Mouse (Mus musculus): Measurements from ENCODE around the gene Arl4a. TPM values are rescaled to one million over a fixed set of nuclear protein-coding genes. Genes with fewer than 3 reads are reported as not detected.

Gene Arl4a
- polyA plus RNA-seq, 1 experiment from 2014 or later, result 47.0 TPM

DNA sequence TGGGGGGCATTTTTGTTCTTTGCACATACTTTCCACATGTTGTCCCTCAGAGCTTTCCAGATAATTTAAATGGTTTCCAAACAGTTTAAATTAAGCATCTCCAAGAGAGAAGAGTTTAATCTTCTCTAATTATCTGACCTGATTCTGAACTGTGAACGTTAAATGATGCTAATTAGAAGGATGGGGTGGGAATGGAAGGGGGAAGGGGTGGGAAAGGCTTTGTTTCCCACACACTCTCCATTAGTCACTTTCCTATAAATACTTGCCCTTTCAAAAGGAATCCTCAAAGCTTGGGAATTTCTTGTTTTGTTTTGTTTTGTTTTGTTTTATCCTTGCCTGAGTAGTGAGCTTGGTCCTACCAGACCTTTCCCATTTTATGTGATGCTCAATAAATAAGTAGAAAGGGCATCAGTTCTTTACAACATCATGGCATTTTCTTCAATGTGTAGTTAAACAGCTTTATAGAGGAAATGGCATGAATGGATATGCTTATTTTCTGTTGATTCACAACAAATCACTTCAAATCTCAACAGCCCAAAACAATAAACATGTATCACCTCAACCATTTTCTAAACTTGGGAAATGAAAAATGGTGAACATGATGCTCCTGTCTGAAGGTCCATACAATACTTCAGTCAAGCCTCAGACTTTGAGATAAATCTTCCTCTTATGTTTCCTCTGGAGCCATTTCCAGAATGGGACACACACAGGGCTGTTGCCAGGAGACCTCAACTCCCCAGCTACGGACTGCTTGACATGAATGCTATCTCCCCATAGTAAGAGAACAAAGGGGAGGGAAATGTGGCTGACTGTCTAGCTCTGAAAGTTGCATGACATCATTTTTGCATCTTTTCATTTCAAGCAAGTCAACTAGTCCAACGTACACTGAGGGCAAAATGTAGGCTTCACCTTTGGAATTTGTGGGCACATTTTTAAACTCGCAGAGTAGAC is 46.7 kb downstream of the Arl4a start:
- Histone ChIP-seq H3K9me3 (ENCODE audit: low read length) (no peaks in the 10 kb centered on the region), H3K27ac (ENCODE audit: low read length) (no peak overlapping the region), H3K4me1 (ENCODE audit: insufficient read depth, low read length) (no peaks in the 10 kb centered on the region), H3K4me3 (ENCODE audit: low read length) (no peak overlapping the region), H3K9ac (replicated peaks; ENCODE audit: low read length) (no peak overlapping the region), H3K4me2 (replicated peaks; ENCODE audit: low read depth, low read length) (no peak overlapping the region), H3K36me3 (ENCODE audit: insufficient read depth, low read length) (no peaks in the 10 kb centered on the region), H3K27me3 (ENCODE audit: insufficient read depth, low read length) (no peaks in the 10 kb centered on the region)
- no peak for ATAC-seq (ENCODE audit: low FRiP score, low TSS enrichment)
- 62% methylated on average over 4 of the region's 4 CpGs for WGBS

DNA sequence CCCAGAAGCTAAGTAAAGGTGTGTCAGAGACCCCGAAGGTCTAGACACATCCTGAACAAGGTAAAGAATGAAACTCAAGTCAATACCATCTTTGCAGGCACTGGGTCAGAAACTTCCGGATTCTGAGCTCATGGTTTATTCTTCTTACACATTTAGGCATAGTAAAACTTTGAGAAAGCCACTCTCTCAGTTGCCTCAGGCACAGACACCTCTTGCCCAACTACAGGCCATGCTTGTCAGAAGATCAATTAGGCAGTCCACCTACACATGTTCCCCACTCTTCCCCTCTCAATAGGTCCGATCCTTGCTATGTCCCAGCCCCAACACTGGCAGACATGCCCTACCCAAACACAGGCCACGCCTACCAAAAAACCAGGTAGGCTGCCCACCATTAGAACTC is 48.7 kb downstream of the Arl4a start:
- 96% methylated on average over 4 of the region's 4 CpGs for WGBS
- Histone ChIP-seq H3K9me3 (ENCODE audit: low read length) (no peaks in the 10 kb centered on the region), H3K9ac (replicated peaks; ENCODE audit: low read length) (no peak overlapping the region), H3K4me3 (ENCODE audit: low read length) (no peak overlapping the region), H3K4me2 (replicated peaks; ENCODE audit: low read depth, low read length) (no peak overlapping the region), H3K4me1 (ENCODE audit: insufficient read depth, low read length) (no peaks in the 10 kb centered on the region), H3K27ac (ENCODE audit: low read length) (no peak overlapping the region), H3K27me3 (ENCODE audit: insufficient read depth, low read length) (no peaks in the 10 kb centered on the region), H3K36me3 (ENCODE audit: insufficient read depth, low read length) (no peaks in the 10 kb centered on the region)
- no peak for ATAC-seq (ENCODE audit: low FRiP score, low TSS enrichment)

DNA sequence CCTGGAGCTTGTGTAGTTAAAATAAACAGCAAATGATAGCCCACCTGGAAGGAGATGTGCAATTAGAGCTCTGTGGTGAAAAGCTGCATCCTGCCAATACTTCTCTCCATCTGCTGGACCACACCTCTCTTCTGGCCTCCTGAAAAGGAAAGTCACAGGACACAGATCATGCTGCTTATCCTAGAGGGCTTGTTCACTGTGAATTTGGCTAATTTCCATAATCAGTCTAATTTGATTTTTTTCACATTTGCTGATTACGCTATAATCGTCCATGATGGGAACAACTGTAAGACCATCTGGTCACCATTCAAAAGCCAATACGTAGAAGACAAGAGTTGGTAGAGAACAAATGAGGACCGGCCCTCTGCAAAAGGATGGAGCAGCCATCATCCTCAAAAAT is 50.6 kb downstream of the Arl4a start:
- Histone ChIP-seq H3K4me2 (replicated peaks; ENCODE audit: low read depth, low read length) (no peak overlapping the region), H3K9me3 (ENCODE audit: low read length) (no peaks in the 10 kb centered on the region), H3K4me3 (ENCODE audit: low read length) (no peak overlapping the region), H3K27me3 (ENCODE audit: insufficient read depth, low read length) (no peaks in the 10 kb centered on the region), H3K27ac (ENCODE audit: low read length) (no peak overlapping the region), H3K36me3 (ENCODE audit: insufficient read depth, low read length) (no peaks in the 10 kb centered on the region), H3K9ac (replicated peaks; ENCODE audit: low read length) (no peak overlapping the region), H3K4me1 (ENCODE audit: insufficient read depth, low read length) (no peaks in the 10 kb centered on the region)
- 94% methylated on average over 4 of the region's 4 CpGs for WGBS
- no peak for ATAC-seq (ENCODE audit: low FRiP score, low TSS enrichment)

DNA sequence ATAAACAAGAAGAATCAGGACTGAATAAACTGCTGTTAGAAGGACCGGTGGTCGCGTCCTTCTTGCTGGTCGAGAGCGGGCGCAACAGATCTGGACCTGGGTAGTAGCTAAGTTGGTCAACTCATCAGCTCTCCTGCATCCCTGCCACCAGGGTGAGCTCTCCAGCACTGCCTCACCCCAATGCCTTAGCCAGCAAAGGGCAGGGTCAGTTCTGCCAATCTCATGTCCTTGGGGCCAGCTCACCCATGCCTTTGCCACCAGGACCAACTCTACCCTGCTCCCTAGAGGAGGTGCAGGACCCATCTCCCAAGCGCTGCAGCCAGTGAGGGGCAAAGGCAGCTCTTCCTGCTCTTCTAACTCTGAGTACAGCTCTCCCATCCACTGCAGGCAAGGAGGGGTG is 52.2 kb downstream of the Arl4a start:
- no peak for ATAC-seq (ENCODE audit: low FRiP score, low TSS enrichment)
- no peak overlapping the region for H3K4me2 ChIP-seq (replicated peaks; ENCODE audit: low read depth, low read length)
- H3K9me3 ChIP-seq (ENCODE audit: low read length), result no peaks in the 10 kb centered on the region
- no peaks in the 10 kb centered on the region for H3K27me3 ChIP-seq (ENCODE audit: insufficient read depth, low read length)
- H3K4me1 ChIP-seq (ENCODE audit: insufficient read depth, low read length), result no peaks in the 10 kb centered on the region
- H3K27ac ChIP-seq (ENCODE audit: low read length), result no peak overlapping the region
- H3K4me3 ChIP-seq (ENCODE audit: low read length), result no peak overlapping the region
- H3K36me3 ChIP-seq (ENCODE audit: insufficient read depth, low read length), result no peaks in the 10 kb centered on the region
- no peak overlapping the region for H3K9ac ChIP-seq (replicated peaks; ENCODE audit: low read length)
- 96% methylated on average over 7 of the region's 7 CpGs for WGBS

GRCm38 (mm10) chr12:39979792-39980191 is 58.0 kb downstream of the Arl4a start:
- Histone ChIP-seq H3K4me3 (ENCODE audit: low read length) (no peak overlapping the region), H3K4me1 (ENCODE audit: insufficient read depth, low read length) (peaks cover 9% of the 10 kb centered on the region; the same call in 1 of the 2 replicates), H3K9ac (replicated peaks; ENCODE audit: low read length) (no peak overlapping the region), H3K36me3 (ENCODE audit: insufficient read depth, low read length) (no peaks in the 10 kb centered on the region), H3K27ac (ENCODE audit: low read length) (no peak overlapping the region), H3K9me3 (ENCODE audit: low read length) (no peaks in the 10 kb centered on the region), H3K27me3 (ENCODE audit: insufficient read depth, low read length) (no peaks in the 10 kb centered on the region), H3K4me2 (replicated peaks; ENCODE audit: low read depth, low read length) (no peak overlapping the region)
- 67% methylated on average over 1 of the region's 1 CpGs for WGBS
- ATAC-seq (ENCODE audit: low FRiP score, low TSS enrichment), result no peak

DNA sequence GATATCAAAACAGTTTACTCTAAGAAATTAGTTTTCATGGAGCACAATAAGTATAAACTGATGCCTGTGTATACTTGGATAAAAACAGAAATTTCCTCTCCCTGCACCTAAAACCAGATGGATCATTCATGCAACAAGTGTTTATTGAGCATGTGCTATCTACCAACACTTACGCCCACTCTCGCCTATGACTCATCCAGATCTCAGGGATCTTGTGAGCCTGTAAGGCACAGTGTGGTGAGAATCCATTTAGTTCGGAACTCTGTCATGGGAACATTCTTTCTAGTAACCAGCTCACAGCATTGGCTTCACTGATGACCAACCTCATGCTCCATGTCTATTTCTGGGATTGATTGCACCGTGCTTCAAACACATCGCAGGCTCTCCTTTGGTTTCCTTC is 58.8 kb downstream of the Arl4a start:
- H3K27me3 ChIP-seq (ENCODE audit: insufficient read depth, low read length), result no peaks in the 10 kb centered on the region
- H3K4me1 ChIP-seq (ENCODE audit: insufficient read depth, low read length), result peaks cover 9% of the 10 kb centered on the region; the same call in 1 of the 2 replicates
- no peak overlapping the region for H3K4me3 ChIP-seq (ENCODE audit: low read length)
- no peak overlapping the region for H3K9ac ChIP-seq (replicated peaks; ENCODE audit: low read length)
- no peak for ATAC-seq (ENCODE audit: low FRiP score, low TSS enrichment)
- no peaks in the 10 kb centered on the region for H3K9me3 ChIP-seq (ENCODE audit: low read length)
- no peak overlapping the region for H3K27ac ChIP-seq (ENCODE audit: low read length)
- H3K4me2 ChIP-seq (replicated peaks; ENCODE audit: low read depth, low read length), result no peak overlapping the region
- no peaks in the 10 kb centered on the region for H3K36me3 ChIP-seq (ENCODE audit: insufficient read depth, low read length)
- WGBS, result 95% methylated on average over 5 of the region's 5 CpGs

DNA sequence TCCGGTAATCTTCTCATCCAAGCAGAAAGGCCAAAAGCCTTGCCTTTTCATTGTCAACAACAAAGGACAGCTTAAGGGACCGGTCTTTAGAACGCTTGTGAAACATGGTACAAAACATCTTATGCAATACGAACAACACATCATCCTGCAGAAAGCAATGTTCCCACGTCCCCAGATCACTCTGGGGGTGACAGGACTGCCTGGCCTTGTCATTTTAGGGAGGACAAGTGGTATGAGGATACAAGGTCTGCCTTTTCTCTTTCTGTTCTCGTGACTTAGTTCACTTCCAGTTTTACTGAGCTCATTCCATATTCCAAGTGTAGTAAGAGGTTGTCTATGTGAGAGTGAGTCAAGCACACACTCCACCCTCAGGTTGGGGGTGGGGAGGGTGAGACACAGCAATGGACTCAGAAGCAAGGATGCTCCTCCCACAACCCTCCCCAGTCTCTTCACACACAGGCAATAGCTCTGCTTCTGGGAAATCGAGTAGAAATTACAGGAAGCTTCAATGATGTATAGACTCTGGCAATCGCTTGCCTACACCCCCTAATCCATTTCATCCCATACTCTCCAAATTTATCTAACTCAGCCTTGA is 59.7 kb downstream of the Arl4a start:
- peaks cover 9% of the 10 kb centered on the region; the same call in 1 of the 2 replicates for H3K4me1 ChIP-seq (ENCODE audit: insufficient read depth, low read length)
- WGBS, result 86% methylated on average over 8 of the region's 8 CpGs
- ATAC-seq (ENCODE audit: low FRiP score, low TSS enrichment), result no peak
- no peak overlapping the region for H3K27ac ChIP-seq (ENCODE audit: low read length)
- no peak overlapping the region for H3K4me2 ChIP-seq (replicated peaks; ENCODE audit: low read depth, low read length)
- H3K4me3 ChIP-seq (ENCODE audit: low read length), result no peak overlapping the region
- no peaks in the 10 kb centered on the region for H3K27me3 ChIP-seq (ENCODE audit: insufficient read depth, low read length)
- no peaks in the 10 kb centered on the region for H3K9me3 ChIP-seq (ENCODE audit: low read length)
- H3K36me3 ChIP-seq (ENCODE audit: insufficient read depth, low read length), result no peaks in the 10 kb centered on the region
- H3K9ac ChIP-seq (replicated peaks; ENCODE audit: low read length), result no peak overlapping the region

DNA sequence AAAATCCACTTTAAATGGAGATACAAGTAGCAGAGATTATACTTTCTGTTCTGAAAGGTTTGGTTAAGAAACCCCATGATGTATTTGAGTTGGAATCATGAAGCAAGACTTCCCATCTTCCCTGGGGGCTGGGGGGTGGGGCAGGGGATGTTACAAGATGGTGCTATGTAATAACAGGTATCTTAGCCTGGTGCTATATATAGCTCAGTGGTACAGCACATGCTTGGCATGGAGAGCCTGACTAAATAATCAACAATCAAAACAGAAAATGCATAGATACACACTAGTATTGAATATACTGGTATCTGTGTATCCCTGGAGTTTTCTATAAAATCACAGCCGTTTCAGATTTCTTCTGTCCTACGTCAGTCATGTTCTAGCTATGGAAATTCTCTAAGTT is 61.4 kb downstream of the Arl4a start:
- H3K9ac ChIP-seq (replicated peaks; ENCODE audit: low read length), result no peak overlapping the region
- H3K27ac ChIP-seq (ENCODE audit: low read length), result no peak overlapping the region
- H3K4me1 ChIP-seq (ENCODE audit: insufficient read depth, low read length), result peaks cover 9% of the 10 kb centered on the region; the same call in 1 of the 2 replicates
- 86% methylated on average over 2 of the region's 2 CpGs for WGBS
- H3K4me3 ChIP-seq (ENCODE audit: low read length), result no peak overlapping the region
- H3K9me3 ChIP-seq (ENCODE audit: low read length), result no peaks in the 10 kb centered on the region
- no peak for ATAC-seq (ENCODE audit: low FRiP score, low TSS enrichment)
- no peak overlapping the region for H3K4me2 ChIP-seq (replicated peaks; ENCODE audit: low read depth, low read length)
- H3K36me3 ChIP-seq (ENCODE audit: insufficient read depth, low read length), result no peaks in the 10 kb centered on the region
- no peaks in the 10 kb centered on the region for H3K27me3 ChIP-seq (ENCODE audit: insufficient read depth, low read length)

GRCm38 (mm10) chr12:39975829-39976340 is 61.9 kb downstream of the Arl4a start:
- WGBS, result 64% methylated on average over 9 of the region's 9 CpGs
- Histone ChIP-seq H3K4me3 (ENCODE audit: low read length) (no peak overlapping the region), H3K4me2 (replicated peaks; ENCODE audit: low read depth, low read length) (no peak overlapping the region), H3K27me3 (ENCODE audit: insufficient read depth, low read length) (no peaks in the 10 kb centered on the region), H3K36me3 (ENCODE audit: insufficient read depth, low read length) (no peaks in the 10 kb centered on the region), H3K27ac (ENCODE audit: low read length) (no peak overlapping the region), H3K4me1 (ENCODE audit: insufficient read depth, low read length) (peaks cover 9% of the 10 kb centered on the region; the same call in 1 of the 2 replicates), H3K9me3 (ENCODE audit: low read length) (no peaks in the 10 kb centered on the region), H3K9ac (replicated peaks; ENCODE audit: low read length) (no peak overlapping the region)
- ATAC-seq (ENCODE audit: low FRiP score, low TSS enrichment), result no peak
